Mouse (Mus musculus) spleen, postnatal 14 days (tissue): ENCODE data around the gene Nadsyn1.

Source experiments
- DNase-seq, 2 experiments: peaks; one replicate each; pipeline ENCODE4 v3.0.0; 2021 to 2022; ENCODE audit warnings: low spot score in 2 of 2

Nadsyn1 gene

DNA sequence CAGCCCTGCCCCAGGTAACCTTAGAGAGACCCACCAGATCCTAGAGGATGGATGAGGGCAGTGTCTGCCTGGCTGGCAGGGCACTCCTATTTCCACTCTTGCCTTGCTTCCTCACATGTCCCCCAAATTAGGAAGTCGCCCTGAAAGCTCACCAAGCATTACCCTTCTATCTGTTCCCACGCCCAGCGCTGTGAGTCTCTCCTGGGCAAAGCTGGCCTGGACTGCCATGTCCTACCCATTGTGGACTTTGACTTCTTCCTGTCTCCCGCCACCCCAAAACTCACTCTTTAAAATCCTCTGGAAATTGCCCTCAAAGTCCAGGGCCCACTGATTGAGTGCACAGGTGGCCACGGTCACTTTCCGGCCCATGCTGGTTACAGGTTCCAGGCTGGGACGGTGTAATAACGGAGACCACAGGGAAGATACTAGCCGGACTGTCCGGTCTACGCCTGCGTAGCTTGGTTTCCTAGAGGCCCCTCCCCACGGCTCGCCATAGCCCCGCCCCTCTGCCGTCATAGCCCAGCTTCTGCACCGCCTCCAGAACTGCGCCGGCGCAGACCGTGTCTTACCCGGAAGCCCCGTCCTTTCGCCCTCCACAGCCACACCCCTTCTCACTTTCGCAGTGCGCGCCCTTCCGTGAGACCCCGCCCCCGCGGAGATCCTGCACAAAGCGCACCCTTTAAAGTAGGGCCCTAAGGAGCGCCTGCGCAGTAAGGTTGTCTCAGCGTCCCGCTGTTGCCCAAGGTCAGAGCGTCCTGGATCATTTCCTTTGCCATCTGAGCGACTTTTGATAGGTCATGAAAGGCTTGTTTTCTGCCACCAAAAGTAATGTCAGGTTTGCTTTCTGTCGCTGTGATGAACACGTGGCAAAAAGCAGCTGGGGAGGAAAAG lies at the start of gene Nadsyn1, which contains the start of gene Dhcr7:
Gene Nadsyn1 (minus strand): TSS at position 475 of the 891 bp plus-strand sequence.
Gene Dhcr7 (plus strand): TSS at position 771 of the 891 bp plus-strand sequence.
- DNase-seq: peak; percentile 97

DNA sequence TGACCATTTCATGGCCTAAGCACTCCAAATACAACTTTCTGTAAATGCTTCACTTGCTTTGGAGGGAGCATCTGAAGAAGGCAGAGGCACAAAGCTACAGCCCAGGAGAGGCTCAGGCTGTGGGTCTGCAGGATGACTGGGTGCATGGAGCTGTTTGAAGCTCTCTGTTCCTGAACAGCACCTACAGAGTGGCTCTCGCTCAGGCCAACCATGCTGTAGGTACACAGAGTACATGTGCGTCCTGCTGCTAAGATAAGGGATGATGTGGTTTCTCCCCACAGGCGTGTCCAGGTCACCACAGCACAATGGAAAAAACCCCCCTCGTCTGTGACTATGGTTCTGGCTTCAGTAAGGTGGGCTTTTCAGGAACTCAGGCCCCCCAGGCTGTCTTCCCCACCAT lies 46.2 kb upstream of the Nadsyn1 start:
- no peak for DNase-seq

DNA sequence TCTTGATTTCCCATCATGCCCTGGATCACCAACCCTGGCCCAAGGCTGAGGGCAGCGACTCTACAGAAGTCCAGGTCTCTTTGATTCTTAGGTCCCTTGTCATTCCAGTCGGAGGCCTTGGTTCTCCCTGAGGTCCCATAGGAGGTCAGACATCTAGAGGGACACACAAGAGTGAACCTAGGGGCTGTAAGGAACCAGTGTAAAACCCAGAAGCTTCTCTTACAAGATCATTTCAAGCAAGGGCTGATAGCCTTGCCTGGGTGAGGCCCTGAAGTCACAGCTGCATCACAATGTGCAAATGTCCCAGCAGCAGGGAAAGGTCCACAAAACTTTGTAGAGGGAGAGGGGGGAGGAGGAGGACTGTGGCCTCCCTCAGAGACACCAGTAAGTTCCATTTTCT lies 43.9 kb upstream of the Nadsyn1 start, which contains the start of gene Gm498:
Gene Gm498 (plus strand): TSS at position 301 of the 400 bp plus-strand sequence.
- no peak for DNase-seq

DNA sequence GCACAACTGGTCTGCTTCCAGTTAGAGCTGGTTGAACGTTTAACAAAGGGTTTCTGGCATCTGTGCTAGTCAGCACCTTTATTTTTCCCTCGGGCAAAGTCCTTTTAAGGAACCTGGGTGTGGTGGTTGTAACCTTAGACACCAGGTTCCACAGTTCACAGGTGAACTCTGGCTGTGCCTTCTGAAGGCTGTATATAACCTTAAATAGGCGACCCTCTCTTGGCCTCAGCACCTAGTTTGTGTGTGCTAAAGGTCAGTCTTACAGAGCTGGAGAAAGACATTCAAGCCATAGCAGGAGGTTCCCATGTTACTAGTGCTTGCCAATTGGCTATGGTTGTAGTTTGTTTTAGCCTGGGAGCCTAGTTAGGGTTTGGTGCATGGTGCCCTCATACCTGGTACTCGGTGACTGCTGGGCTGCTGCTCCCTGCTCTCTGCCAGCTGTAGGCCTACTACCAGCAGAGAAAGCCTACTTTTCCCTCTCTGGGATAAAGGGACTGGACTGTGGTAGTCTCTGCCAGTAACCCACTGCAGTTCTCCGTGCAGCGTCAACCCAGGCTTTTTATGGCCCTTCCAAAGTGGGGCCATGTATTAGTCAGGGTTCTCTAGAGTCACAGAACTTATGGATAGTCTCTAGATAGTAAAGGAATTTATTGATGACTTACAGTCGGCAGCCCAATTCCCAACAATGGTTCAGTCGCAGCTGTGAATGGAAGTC lies 26.3 kb upstream of the Nadsyn1 start:
- DNase-seq: no peak

DNA sequence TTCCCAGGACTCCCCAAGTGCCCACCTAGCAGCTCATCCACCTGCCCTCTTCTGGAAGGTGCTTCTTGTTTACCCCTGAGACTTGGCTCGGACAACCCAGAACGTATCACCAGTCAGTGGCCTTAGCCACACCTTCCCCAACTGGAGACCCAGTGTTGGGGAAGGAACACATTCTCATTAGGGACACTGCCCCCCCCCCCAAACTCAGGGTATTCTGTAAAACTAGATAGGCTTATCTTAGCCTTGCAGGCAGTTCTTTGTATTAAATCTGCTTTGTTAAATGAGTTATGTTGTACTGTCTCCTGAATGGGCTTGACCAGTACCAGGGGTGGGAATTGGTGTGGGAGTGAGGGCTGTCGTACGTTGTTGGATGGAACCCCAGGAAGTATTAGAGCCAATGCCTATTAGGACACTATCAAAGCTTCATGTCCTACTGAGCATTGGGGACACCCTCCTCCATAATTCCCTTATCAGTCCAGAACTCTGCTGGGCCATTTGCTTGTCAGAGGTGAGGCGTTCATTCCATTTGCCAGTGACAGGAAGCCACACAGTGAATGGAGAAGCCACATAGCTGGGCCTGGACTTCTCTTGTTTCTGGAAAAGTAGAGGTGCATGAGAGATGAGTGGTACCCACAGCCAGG lies 25.6 kb upstream of the Nadsyn1 start:
- no peak for DNase-seq

DNA sequence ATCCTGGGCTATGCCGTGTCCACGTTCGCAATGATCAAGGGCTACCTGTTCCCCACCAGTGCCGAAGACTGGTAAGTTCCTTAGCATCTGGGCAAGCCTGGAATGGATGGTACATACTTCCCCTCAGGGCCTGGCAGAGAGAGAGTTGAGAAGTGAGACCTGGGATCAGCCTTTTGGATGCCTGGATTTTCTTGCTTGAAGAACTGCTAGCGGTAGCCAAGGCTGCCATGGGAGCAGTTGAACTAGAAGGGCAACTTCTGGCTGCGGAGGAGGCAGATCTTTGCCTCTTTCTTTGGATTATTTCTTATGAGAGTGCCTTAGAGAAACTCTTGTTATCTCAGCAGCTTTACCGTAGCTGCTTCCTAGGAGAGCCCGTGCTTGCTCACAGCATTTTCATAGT lies 18.7 kb upstream of the Nadsyn1 start:
- DNase-seq: no peak

DNA sequence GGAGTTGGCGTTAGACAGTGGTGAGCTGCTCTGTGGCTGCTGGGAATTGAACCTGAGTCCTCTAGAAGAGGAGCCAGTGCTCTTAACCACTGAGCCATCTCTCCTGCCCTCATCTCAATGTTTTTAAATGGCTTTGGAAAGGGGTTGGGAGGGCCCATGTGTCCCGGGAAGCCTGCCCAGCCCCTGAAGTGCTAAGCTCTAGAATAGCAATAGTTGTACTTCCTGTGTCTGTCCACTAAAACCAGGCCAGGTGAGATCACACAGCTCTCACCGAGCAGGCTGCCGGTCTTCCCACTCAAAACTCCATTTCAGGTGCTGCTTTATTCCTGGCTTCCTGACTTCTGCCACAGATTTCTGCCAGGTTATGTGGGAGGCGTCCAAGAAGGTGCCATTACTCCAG lies 17.5 kb upstream of the Nadsyn1 start:
- no peak for DNase-seq

DNA sequence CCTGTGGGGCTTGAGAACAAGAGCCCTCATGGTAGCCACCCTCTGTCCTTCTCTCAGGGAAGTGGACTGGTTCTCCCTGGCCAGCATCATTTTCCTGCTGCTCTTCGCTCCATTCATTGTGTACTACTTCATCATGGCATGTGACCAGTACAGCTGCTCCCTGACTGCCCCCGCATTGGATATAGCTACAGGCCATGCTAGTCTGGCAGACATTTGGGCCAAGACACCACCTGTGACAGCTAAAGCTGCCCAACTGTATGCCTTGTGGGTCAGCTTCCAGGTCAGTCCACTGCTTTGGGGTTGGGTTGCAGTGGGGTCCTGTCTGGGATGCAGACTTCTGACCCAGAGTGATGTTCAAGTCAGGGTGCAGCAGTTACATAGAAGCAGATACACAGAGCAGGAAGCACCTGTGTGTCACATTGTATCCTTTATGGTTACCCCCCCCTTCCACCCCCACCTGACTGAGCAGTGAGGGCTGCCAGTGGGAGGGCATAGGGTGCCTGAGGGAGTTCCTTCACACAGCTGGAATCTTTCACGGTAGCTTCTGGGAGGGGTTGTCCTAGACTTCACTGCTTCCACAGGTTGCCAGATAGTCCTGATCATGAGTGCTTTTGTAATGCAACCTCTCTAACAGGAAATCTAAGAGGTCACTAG lies 15.2 kb upstream of the Nadsyn1 start:
- DNase-seq: no peak

DNA sequence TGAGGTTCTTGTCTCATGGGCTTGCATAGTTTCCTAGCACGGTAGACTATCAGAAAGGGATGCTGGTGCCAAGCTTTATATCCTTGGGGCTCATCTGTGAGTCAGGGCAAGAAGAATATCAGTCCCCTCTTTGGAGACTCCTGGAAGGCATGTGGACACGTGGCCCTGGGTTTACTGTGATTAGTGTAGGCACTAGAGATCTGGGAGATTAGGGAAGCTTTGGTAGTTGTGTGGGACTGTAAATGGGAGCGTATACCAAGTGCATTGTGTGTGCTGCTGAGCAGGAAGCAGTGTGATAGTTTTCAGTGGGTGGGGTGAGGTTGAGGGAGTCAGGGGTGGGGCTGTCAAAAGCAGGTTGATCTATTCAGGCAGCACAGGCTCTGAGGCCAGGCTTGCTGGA lies 12.3 kb upstream of the Nadsyn1 start:
- no peak for DNase-seq

DNA sequence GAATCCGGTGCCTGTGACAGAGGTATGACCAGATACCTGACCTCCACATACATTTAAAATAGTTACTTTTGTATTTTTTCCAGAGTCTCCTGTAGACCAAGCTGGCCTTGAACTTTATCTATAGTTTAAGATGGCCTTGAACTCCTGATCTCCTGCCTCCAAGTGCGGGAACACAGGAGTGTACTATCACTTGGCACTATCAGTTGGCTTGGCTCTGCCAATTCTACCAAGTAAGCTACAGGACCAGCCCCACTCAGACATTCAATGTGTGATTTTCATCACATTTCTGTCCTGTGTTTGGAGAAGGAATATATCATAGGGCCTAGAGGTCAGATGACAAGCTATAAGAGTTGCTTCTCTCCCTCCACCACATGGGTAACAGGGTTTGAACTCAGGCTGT lies 11.7 kb upstream of the Nadsyn1 start:
- no peak for DNase-seq

DNA sequence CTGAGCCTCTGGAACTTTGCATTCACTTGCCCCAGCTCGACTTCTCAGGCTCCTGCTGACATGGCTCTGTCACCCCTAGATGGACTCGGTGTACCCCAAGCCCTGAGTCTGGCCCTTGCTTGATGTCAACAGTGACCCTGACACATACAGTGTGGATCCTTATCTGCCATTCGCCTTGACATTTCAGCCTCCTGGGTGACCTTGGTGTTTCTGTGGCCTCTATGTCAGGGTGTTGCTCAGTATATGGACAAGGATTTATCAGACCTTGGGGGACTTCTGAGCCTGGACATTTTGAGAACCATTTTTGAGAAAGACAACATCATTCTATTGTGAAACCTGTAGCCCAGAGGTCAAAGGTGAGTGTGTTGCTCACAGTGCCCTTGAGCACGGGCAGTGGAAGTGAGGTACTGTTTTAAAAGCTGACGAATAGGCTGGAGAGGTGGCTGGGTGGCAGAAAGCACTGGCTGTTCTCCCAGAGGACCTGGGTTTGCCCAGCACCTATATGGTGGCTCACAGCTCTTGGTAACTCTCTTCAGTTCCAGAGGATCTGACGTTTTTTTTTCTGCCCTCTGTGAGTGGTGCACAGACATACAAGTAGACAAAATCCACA lies 11.0 kb upstream of the Nadsyn1 start:
- no peak for DNase-seq

DNA sequence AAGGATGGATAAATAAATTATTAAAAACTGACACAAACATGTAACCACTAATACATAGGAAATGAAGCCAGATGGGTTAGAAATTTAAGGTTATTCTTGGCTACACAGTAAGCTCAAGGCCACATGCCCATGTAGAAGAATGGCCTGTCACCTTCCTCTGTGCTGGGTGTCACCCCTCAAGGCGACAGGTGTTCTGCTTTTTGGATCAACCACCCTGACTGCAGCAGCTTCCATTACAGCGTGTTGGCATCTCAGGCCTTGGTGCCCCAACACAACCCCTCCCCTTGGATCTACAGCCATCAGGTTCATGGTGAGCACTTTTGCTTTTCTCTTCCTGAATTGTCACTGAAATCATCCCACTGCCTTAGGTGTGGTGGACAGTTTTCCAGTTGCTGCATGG lies 10.0 kb upstream of the Nadsyn1 start:
- no peak for DNase-seq

DNA sequence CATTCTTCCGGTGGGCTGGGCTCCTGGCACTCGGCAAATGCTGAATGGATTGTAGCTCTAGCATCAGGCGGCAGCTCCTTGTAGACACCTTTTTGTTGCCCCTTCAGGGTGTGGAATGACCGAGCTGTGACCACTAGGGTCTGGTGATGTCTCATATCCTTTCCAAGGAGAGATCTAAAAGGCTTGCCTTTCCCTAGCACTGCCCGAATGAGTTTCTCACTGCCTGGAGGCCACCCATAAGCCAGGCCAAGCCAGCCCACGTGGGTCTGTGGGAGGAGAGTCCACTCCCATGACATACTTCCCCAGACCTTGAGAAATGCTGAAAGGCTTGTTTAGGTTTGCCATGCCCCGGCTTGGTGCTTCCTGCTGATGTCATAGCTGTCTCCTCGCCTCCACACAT lies 9.5 kb upstream of the Nadsyn1 start:
- DNase-seq: no peak

DNA sequence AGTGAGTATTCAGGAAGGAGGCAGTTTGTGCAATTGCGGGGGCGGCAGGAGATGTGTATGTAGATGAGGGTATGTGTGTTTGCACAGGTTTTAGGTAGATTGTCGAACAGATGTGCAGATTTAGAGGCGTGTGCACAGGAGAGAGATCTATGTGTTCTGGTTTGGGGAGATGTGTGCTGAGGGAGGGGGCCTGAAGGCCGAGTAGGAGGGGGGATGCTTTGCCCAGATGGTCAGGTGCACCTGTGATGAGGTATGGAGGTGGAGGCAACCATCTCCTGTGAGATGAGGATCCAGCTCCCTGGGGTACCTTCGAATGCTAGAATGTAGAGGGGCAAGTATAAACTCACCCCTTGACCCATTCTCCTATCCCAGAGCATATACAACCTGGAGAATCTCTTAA lies 7.8 kb upstream of the Nadsyn1 start:
- no peak for DNase-seq

DNA sequence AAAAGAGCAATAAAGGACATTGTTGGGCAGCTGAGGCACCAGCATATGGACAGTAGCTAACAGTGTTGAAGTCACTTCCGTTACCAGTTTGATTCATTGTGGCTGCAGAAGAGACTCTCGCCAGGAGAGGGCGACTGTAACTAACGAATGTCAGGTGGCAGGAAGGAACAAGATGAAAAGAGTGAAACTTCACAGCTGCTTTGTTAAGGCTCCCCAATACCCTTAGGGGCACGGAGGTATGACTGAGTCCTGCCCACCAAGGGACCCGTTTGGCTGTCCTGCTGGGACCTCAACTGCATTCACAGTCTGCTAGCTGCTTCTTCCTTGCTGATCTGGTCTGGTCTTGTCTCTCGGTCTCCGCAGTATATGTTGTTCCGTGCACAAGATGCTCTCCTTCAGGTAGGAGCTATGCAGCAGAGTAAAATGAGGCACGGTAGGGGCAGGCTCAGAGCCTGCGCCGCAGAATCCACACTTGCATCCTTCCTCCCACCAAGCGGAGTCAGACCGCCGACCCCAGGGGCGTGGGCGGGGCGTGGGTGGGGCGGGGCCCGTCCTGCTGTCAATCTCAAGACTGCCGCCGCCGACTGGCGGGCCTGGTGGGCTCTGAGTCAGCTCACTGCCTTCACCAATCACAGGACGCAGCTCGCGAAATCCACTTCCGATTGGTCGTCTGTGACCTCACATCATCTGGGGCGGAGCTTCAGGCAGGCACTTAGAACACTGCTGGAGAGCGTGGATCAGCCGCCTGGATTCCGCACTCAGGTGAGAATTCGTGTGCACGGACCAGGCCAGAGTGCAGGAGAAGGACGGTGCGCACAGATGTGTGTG lies 7.1 kb upstream of the Nadsyn1 start:
- peak; percentile 81 to 86 for DNase-seq

DNA sequence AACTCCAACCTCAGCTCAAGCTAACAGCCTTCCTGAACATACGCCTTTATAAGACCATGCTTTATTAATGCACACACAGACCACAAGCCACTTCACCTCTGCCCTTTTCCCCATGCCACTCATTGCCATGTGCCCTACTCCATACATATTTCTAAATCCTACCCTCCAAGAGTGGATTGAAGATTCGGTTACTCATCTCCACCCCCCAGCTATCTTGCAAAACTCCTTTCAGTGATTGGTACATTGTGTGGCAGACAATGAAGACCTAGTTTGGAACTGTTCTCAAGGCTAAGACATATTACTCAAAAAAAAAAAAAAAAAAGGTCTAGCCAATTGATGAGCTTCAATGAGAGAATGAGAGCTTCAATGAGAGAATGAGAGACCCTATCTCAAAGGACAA lies 4.3 kb upstream of the Nadsyn1 start:
- DNase-seq: no peak

DNA sequence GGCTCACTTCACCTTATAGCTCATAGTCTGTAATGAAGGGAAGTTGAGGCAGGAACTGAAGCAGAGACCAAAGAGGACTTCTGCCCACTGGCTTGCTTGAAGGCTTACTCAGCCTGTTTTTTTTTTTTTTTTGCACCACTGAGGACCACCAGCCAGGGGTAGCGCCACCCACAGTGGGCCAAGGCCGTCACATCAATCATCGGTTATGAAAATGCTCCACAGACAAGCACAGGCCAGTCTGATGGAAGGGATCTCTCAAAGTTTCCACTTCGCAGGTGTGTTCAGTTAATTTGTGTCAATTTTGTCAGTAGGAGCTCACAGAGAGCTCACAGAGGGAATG lies 587 bp upstream of the Nadsyn1 start:
- DNase-seq: no peak

DNA sequence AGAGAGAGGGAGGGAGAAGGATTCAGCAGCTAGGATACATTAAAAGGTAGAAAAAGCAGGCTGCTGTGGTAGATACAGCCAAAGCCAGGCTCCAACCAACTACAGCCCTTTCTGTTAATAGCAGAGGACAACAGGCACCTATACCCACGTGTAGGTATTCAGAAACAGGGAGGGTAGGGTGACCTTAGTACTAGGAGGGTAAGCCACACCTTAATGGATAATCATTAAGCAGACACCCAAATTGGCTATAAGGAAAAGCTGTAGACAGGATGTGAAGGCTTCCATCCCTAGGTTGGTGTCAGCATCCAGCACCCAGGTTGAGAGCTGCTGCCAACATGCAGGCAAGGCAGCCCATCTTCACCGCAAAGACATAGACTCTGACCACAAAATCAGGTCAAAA lies 1.4 kb downstream of the Nadsyn1 start:
- no peak for DNase-seq

DNA sequence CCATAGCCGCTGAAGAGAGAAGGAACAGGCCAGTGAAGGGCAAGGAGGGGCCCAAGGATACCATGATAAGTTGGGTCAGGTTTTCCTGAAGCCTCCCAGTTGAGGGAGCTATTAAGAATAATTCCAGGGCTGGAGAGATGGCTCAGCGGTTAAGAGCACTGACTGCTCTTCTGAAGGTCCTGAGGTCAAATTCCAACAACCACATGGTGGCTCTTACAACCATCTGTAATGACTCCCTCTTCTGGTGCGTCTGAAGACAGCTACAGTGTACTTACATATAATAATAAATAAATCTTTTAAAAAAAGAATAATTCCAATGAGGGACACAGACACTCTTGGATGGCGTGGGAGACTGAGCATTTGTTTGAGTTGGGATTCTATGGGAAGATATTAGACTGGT lies 3.4 kb downstream of the Nadsyn1 start:
- DNase-seq: no peak

DNA sequence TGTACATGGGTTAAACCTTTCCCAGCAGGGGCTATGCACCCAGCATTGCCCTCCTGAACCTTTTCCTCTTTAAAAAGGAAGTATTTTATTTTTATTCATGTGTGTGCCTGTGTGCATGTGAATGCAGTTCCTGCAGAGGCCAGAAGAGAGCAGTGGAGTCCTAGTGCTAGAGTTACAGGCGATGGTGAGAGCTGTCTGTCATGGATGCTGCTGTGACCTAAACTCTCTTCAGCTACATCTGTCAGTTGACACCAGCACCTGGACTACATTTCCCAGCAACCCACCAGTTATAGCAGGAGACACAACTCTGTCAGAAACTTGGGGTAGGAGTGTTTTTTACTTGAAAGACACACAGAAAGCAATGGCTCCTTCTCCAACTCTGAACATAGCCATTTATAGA lies 13.7 kb downstream of the Nadsyn1 start:
- DNase-seq: peak in 1 of 2 experiments; percentile 15

DNA sequence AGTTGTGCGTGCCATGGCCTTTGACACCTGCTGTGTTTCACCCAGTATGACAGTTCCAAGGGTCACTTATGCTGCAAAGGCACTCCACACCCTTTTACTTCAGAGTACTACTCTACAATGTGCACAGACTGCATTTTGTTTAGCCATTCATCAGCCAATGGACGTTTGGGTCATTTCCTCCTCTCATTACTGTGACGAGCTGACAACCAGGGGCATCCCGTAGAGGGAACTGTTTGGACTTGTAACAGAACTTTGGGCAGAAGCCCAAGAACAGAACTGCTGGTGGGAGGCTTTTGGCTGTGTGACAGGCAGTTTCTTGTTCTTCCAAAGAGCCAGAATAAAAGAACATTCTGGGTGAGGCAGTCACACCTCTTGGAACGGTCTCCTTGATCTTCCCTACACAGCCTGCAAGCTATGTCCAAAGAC lies 17.4 kb downstream of the Nadsyn1 start:
- no peak for DNase-seq
